Mouse (Mus musculus): ENCODE results near the gene Banp.

- TF ChIP-seq CTCF (IDR thresholded peaks at IDR 0.05; ENCODE audit: extremely low read depth, insufficient read depth, insufficient read length, insufficient replicate concordance) (no peak), POLR2A (IDR thresholded peaks at IDR 0.05; ENCODE audit: low read depth, low read length) (no peak)
These were observed 83.2 kb downstream of the Banp start for GRCm38 (mm10) chr8:122032741-122033140.
